Mouse (Mus musculus) neutrophil, adult 5-6 weeks (primary cell): Measurements from ENCODE around the gene Socs7. TPM values are rescaled to one million over a fixed set of nuclear protein-coding genes. Genes with fewer than 3 reads are reported as not detected.

Experiments used
- ATAC-seq: fragments of 151-379, 151-347 bp; 2 replicates; pipeline ENCODE4 v1.8.0; 2017; ENCODE audit warnings: mild to moderate bottlenecking, moderate TSS enrichment; ENCODE audit not compliant: insufficient number of reproducible peaks, poor library complexity, low FRiP score, severe bottlenecking; ENCODE audit errors: extremely low read depth
- total RNA-seq: library from RNA; stranded (forward); fragments of 200-1000 nt; gene quantifications from 2 replicates; pipeline ENCODE4 v1.2.3, GENCODE M21; 2017

Socs7 gene
- total RNA-seq, 1 experiment from 2014 or later, result 13.6 TPM

GRCm38 (mm10) chr11:97338302-97338976 lies 23.9 kb upstream of the Socs7 start:
- no peak for ATAC-seq

- no peak for ATAC-seq
Measured at GRCm38 (mm10) chr11:97338977-97339315, 23.4 kb upstream of the Socs7 start.

- ATAC-seq, result no peak
Measured at GRCm38 (mm10) chr11:97343175-97343574, 19.2 kb upstream of the Socs7 start.

- ATAC-seq, result peak; percentile 36; the same call in 1 of the 2 replicates
Measured at GRCm38 (mm10) chr11:97343619-97344018, 18.7 kb upstream of the Socs7 start.

- no peak for ATAC-seq
Measured at GRCm38 (mm10) chr11:97345446-97345845, 16.9 kb upstream of the Socs7 start.

GRCm38 (mm10) chr11:97346383-97346782 lies 16.0 kb upstream of the Socs7 start:
- ATAC-seq, result no peak

GRCm38 (mm10) chr11:97347291-97347690 lies 15.1 kb upstream of the Socs7 start:
- no peak for ATAC-seq

- ATAC-seq, result no peak
Measured at GRCm38 (mm10) chr11:97350035-97350434, 12.3 kb upstream of the Socs7 start.

GRCm38 (mm10) chr11:97352027-97352684 lies 10.2 kb upstream of the Socs7 start, which contains the start of gene Gpr179:
Gene Gpr179, minus strand, starts transcription at chr11:97352077.
- no peak for ATAC-seq

GRCm38 (mm10) chr11:97352935-97353597 lies 9.3 kb upstream of the Socs7 start:
- ATAC-seq, result no peak

GRCm38 (mm10) chr11:97354646-97355045 lies 7.7 kb upstream of the Socs7 start:
- no peak for ATAC-seq

GRCm38 (mm10) chr11:97355247-97355646 lies 7.1 kb upstream of the Socs7 start:
- ATAC-seq, result no peak

- peak; percentile 64 for ATAC-seq
Measured at GRCm38 (mm10) chr11:97357663-97358062, 4.7 kb upstream of the Socs7 start.

GRCm38 (mm10) chr11:97362649-97362942 lies 245 bp downstream of the Socs7 start:
- no peak for ATAC-seq

GRCm38 (mm10) chr11:97362943-97363643 lies 742 bp downstream of the Socs7 start:
- 0 out of 2 replicates have a peak, but pooled peaks have one; percentile 4 for ATAC-seq

GRCm38 (mm10) chr11:97363644-97363995 lies 1.3 kb downstream of the Socs7 start:
- ATAC-seq, result no peak

- ATAC-seq, result no peak
Measured at GRCm38 (mm10) chr11:97365556-97365955, 3.2 kb downstream of the Socs7 start.

- no peak for ATAC-seq
Measured at GRCm38 (mm10) chr11:97368501-97368900, 6.2 kb downstream of the Socs7 start.

- no peak for ATAC-seq
Measured at GRCm38 (mm10) chr11:97370329-97371091, 8.2 kb downstream of the Socs7 start.
